Mouse (Mus musculus) hindbrain, embryonic 15.5 days (tissue): ENCODE measurements around the gene Trir. TPM values are rescaled to one million over a fixed set of nuclear protein-coding genes. Genes with fewer than 3 reads are reported as not detected.

Experiments
- ATAC-seq: fragments of 200-750 bp; cut with Nextera tagmentation; 2 replicates; pipeline ENCODE4 v1.8.0; 2017; ENCODE audit warnings: low read depth, moderate number of reproducible peaks, moderate TSS enrichment; ENCODE audit not compliant: low FRiP score
- H3K27ac ChIP-seq: fragments of 300-500 bp; sonication (generic); replicated peaks from 2 replicates; pipeline ENCODE4 v1.5.1; 2015; ENCODE audit warnings: mild to moderate bottlenecking, inconsistent platforms
- H3K27me3 ChIP-seq: fragments of 300-500 bp; sonication (generic); 2 replicates; pipeline ENCODE4 v1.6.1; 2015; ENCODE audit warnings: control low read depth, inconsistent platforms
- H3K36me3 ChIP-seq: fragments of 300-500 bp; sonication (generic); 2 replicates; pipeline ENCODE4 v1.6.1; 2015; ENCODE audit warnings: control low read depth, inconsistent platforms
- H3K4me1 ChIP-seq: fragments of 300-500 bp; sonication (generic); replicated peaks from 2 replicates; pipeline ENCODE4 v1.6.1; 2015; ENCODE audit warnings: control low read depth, inconsistent platforms
- H3K4me2 ChIP-seq: fragments of 300-500 bp; sonication (generic); 2 replicates; pipeline ENCODE4 v1.6.1; 2015; ENCODE audit warnings: moderate library complexity, mild to moderate bottlenecking, inconsistent platforms
- H3K4me3 ChIP-seq: fragments of 300-500 bp; sonication (generic); 2 replicates; pipeline ENCODE4 v1.5.1; 2015; ENCODE audit warnings: mild to moderate bottlenecking, inconsistent platforms
- H3K9ac ChIP-seq: fragments of 300-500 bp; sonication (generic); 2 replicates; pipeline ENCODE4 v1.6.1; 2015; ENCODE audit warnings: inconsistent platforms
- H3K9me3 ChIP-seq: fragments of 300-500 bp; sonication (generic); 2 replicates; pipeline ENCODE4 v1.6.1; 2016; ENCODE audit warnings: control low read depth, inconsistent platforms
- whole genome bisulfite sequencing: fragments of 180-500 bp; shearing (Covaris S2); methylation state at CpG from one replicate; pipeline ENCODE4 v1.1.7; 2015; 5-methylcytosine and 5-hydroxymethylcytosine counted together
- polyA plus RNA-seq: library from polyadenylated mRNA; unstranded; fragments of >200 nt; fragmentation: Nextera tagmentation; extraction: Ambion mirVana; gene quantifications from 2 replicates; pipeline ENCODE4 v1.2.1, GENCODE M21; 2015

Trir gene
- polyA plus RNA-seq: 123 and 132 TPM in 2 replicates

- peak within 1 kb of the TSS; percentile 98 for H3K4me3 ChIP-seq
- peak within 1 kb of the TSS; percentile 94 for H3K27ac ChIP-seq
- H3K4me1 ChIP-seq: peaks cover 41% of the 10 kb centered on the region
- H3K4me2 ChIP-seq: peak within 1 kb of the TSS; percentile 90
- peak; percentile 75 for ATAC-seq
- no peaks in the 10 kb centered on the region for H3K27me3 ChIP-seq
- H3K9ac ChIP-seq: peak within 1 kb of the TSS; percentile 99
- H3K36me3 ChIP-seq: peaks cover 37% of the 10 kb centered on the region
- WGBS: under 1% methylated on average over 68 of the region's 75 CpGs
- H3K9me3 ChIP-seq: no peaks in the 10 kb centered on the region
Measured at GRCm38 (mm10) chr8:85026670-85027515, at the start of gene Trir. Trir (plus strand) TSS chr8:85026823.

DNA sequence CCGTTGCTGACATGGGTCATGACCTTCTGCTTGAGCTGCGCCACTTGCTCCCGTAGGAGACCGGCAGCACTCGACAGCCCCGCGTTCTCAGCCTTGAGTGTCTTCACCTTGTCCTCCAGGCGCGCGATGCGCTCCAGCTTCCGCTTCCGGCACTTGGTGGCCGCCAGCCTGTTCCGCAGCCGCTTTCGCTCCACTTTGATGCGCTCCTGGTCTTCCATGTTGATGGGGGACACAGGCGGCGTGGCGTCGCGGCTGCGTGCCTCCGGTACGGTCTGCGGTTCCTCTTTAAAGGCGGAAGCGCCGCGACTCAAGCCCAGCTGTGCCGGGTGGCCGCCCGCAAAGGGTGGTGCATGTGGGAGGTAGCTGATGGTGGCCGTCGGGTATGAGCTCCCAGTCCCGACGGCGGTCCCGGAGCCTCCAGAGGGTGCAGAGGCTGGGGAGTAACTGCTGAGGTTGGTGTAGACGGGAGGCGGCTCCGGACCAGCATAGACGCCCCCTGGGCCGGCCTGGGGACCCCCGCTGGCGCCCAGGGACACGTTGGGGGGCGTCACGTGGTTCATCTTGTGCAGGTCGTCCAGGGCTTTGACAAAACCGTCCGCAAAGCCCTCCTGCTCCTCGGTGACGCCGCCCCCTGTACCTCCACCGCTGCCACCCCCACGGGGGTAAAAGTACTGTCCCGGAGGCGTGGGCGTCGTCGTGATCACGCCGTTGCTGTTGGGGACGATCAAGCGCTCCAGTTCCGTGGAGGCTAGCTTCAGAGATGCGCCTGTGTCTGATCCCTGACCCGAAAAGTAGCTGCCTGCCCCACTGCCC lies 49.0 kb upstream of the Trir start:
- Histone ChIP-seq H3K27ac (no peak overlapping the region), H3K4me1 (peaks cover 74% of the 10 kb centered on the region), H3K4me2 (peak overlapping the region; percentile 82), H3K27me3 (no peaks in the 10 kb centered on the region), H3K9me3 (no peaks in the 10 kb centered on the region), H3K36me3 (peaks cover 19% of the 10 kb centered on the region), H3K4me3 (peak overlapping the region; percentile 44), H3K9ac (peak overlapping the region; percentile 45)
- no peak for ATAC-seq
- WGBS: 1% methylated on average over 69 of the region's 70 CpGs

- Histone ChIP-seq H3K27ac (peak within 1 kb of the TSS; percentile 47), H3K9ac (peak within 1 kb of the TSS; percentile 45), H3K4me2 (peak within 1 kb of the TSS; percentile 82), H3K36me3 (peaks cover 13% of the 10 kb centered on the region), H3K4me3 (peak within 1 kb of the TSS; percentile 44), H3K27me3 (no peaks in the 10 kb centered on the region), H3K9me3 (no peaks in the 10 kb centered on the region), H3K4me1 (peaks cover 74% of the 10 kb centered on the region)
- WGBS: under 1% methylated on average over 63 of the region's 63 CpGs
- ATAC-seq: peak; percentile 58
Measured at GRCm38 (mm10) chr8:84978248-84978940, 48.2 kb upstream of the Trir start, which contains the start of gene Junb. Junb (minus strand) TSS chr8:84978718.

DNA sequence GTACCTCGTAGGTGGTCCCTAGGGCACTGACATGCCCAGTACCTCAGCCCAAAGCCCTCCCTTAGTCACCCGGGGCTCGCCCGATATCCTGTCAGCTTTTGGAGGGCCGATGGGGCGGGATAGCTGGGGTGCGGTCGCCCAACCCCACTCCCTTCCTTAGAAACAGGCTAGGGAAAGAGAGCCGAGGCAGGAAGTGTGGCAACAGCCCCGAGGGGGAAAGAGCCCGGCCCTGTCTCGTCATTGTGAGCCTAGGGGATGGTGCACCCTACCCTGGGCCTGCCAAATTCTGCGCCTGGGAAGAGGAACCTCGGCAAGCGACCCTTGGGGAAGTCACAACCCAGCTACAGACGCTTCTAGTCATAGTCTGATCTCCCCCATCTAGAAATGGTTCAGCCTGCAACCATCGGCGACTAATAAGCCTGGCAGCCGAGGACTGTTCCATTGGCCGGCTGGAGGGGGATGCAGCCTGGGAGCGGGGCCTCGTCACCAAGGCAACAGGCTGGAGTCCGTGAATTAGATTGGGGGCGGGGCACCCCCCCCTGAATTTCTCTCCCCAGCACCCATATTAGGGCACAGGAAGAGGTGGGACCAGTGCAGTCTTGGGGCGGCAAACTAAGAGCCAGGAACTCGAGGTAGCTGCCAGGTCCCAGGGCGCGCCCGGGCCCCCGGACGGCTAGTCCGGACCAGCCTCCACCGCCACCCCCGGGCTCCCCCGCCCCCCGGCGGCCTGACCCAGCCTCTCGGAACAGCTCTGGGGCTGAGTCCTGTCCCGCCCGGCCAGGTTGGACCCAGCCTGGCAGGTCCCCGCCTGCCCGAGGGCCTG lies 46.8 kb upstream of the Trir start:
- H3K4me3 ChIP-seq: peak overlapping the region; percentile 44
- peak; percentile 16; the same call in 1 of the 2 replicates for ATAC-seq
- peak overlapping the region; percentile 47 for H3K27ac ChIP-seq
- WGBS: 3% methylated on average over 32 of the region's 42 CpGs
- H3K36me3 ChIP-seq: peaks cover 6% of the 10 kb centered on the region; the same call in 1 of the 2 replicates
- H3K4me2 ChIP-seq: peak overlapping the region; percentile 82
- H3K27me3 ChIP-seq: no peaks in the 10 kb centered on the region
- 0 out of 2 replicates have a peak overlapping the region, but pooled peaks have one; percentile 11 for H3K9ac ChIP-seq
- H3K9me3 ChIP-seq: no peaks in the 10 kb centered on the region
- peaks cover 74% of the 10 kb centered on the region for H3K4me1 ChIP-seq

DNA sequence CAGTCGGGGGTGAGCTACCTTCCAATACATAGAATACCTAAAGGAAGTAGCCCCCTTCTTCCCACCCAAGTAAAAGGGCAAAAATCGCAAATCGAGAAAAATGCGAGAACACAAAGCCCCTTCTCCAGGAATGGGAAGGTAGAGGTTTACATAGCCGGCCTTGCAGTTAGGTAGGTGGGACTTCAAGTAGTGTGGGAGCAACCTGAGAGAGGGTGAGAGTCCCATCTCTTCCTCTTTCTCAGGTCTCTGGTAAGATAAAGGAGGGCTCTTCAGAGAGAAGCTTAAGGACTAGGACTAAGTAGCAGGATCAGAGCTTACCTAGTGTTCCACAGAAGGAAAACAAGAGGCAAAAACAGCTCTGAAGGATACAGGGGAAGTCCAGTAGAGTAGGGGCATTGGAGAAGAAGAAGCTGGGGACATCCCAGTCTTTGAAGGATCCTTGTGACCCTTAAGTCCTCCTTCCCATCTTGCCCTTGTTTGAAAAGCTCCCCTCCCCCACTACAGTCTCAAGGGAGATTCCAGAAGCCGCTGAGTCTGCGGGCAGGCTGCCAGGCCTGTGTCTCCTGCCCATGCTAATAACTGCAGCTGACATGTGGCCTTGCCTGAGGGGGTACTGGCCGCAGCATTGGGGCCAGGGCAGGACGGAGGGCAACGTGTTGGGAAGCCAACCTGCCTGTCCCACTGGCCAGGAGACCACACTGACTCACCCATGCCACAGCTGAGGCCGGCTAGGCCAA lies 45.8 kb upstream of the Trir start:
- H3K36me3 ChIP-seq: no peaks in the 10 kb centered on the region

GRCm38 (mm10) chr8:84981644-84982498 lies 44.8 kb upstream of the Trir start:
- Histone ChIP-seq H3K9ac (no peak overlapping the region), H3K36me3 (no peaks in the 10 kb centered on the region), H3K27me3 (no peaks in the 10 kb centered on the region), H3K27ac (no peak overlapping the region), H3K4me1 (peaks cover 71% of the 10 kb centered on the region), H3K9me3 (no peaks in the 10 kb centered on the region), H3K4me2 (no peak overlapping the region), H3K4me3 (no peak overlapping the region)
- 77% methylated on average over 15 of the region's 15 CpGs for WGBS
- ATAC-seq: no peak

More for the DNA sequence above, 45.8 kb upstream of the Trir start:
- WGBS: 24% methylated on average over 11 of the region's 11 CpGs
- Histone ChIP-seq H3K4me3 (no peak overlapping the region), H3K9ac (no peak overlapping the region), H3K4me1 (peaks cover 74% of the 10 kb centered on the region), H3K9me3 (no peaks in the 10 kb centered on the region), H3K27me3 (no peaks in the 10 kb centered on the region), H3K27ac (peak overlapping the region; percentile 47), H3K4me2 (peak overlapping the region; percentile 82)
- no peak for ATAC-seq

GRCm38 (mm10) chr8:84982499-84983011 lies 44.1 kb upstream of the Trir start:
- WGBS: 74% methylated on average over 3 of the region's 3 CpGs
- peaks cover 1% of the 10 kb centered on the region; the same call in 1 of the 2 replicates for H3K27me3 ChIP-seq
- H3K27ac ChIP-seq: no peak overlapping the region
- H3K36me3 ChIP-seq: no peaks in the 10 kb centered on the region
- no peak for ATAC-seq
- no peak overlapping the region for H3K9ac ChIP-seq
- H3K9me3 ChIP-seq: no peaks in the 10 kb centered on the region
- peaks cover 64% of the 10 kb centered on the region for H3K4me1 ChIP-seq
- H3K4me3 ChIP-seq: no peak overlapping the region
- no peak overlapping the region for H3K4me2 ChIP-seq

GRCm38 (mm10) chr8:84984294-84985048 lies 42.2 kb upstream of the Trir start:
- ATAC-seq: no peak
- Histone ChIP-seq H3K4me2 (peak overlapping the region; percentile 95), H3K27ac (peak overlapping the region; percentile 86), H3K4me1 (peaks cover 50% of the 10 kb centered on the region), H3K4me3 (peak overlapping the region; percentile 50), H3K9me3 (no peaks in the 10 kb centered on the region), H3K36me3 (no peaks in the 10 kb centered on the region), H3K27me3 (peaks cover 11% of the 10 kb centered on the region), H3K9ac (peak overlapping the region; percentile 60)
- 14% methylated on average over 16 of the region's 16 CpGs for WGBS

GRCm38 (mm10) chr8:84985049-84985683 lies 41.5 kb upstream of the Trir start:
- peaks cover 49% of the 10 kb centered on the region for H3K4me1 ChIP-seq
- ATAC-seq: no peak
- H3K9ac ChIP-seq: peak overlapping the region; percentile 60
- peak overlapping the region; percentile 86 for H3K27ac ChIP-seq
- H3K4me3 ChIP-seq: peak overlapping the region; percentile 50
- WGBS: under 1% methylated on average over 23 of the region's 23 CpGs
- peaks cover 11% of the 10 kb centered on the region for H3K27me3 ChIP-seq
- H3K4me2 ChIP-seq: peak overlapping the region; percentile 95
- no peaks in the 10 kb centered on the region for H3K9me3 ChIP-seq
- no peaks in the 10 kb centered on the region for H3K36me3 ChIP-seq
